Mouse (Mus musculus) forebrain, embryonic 12.5 days (tissue): ENCODE results near the gene Tex14. TPM values are rescaled to one million over a fixed set of nuclear protein-coding genes. Genes with fewer than 3 reads are reported as not detected.
"Not testable (repeated sequence)": the region's sequence is repeated elsewhere in the genome, so short reads cannot be mapped to it uniquely, and the experiment has no call there.

ENCODE experiments used
- ATAC-seq: fragments of 200-750 bp; cut with Nextera tagmentation; 2 replicates; pipeline ENCODE4 v1.8.0; 2017; ENCODE audit warnings: moderate TSS enrichment; ENCODE audit not compliant: low FRiP score
- H3K27ac ChIP-seq: fragments of 300-500 bp; sonication (generic); 2 replicates; pipeline ENCODE4 v1.5.1; 2016; ENCODE audit warnings: mild to moderate bottlenecking
- H3K27me3 ChIP-seq: fragments of 300-500 bp; sonication (generic); 2 replicates; pipeline ENCODE4 v1.6.1; 2016; ENCODE audit warnings: mild to moderate bottlenecking
- H3K36me3 ChIP-seq: fragments of 300-500 bp; sonication (generic); replicated peaks from 2 replicates; pipeline ENCODE4 v1.6.1; 2016; ENCODE audit warnings: mild to moderate bottlenecking
- H3K4me1 ChIP-seq: fragments of 300-500 bp; sonication (generic); 2 replicates; pipeline ENCODE4 v1.6.1; 2016
- H3K4me2 ChIP-seq: fragments of 300-500 bp; sonication (generic); 2 replicates; pipeline ENCODE4 v1.6.1; 2016; ENCODE audit warnings: mild to moderate bottlenecking, moderate library complexity
- H3K4me3 ChIP-seq: fragments of 300-500 bp; sonication (generic); replicated peaks from 2 replicates; pipeline ENCODE4 v1.5.1; 2016; ENCODE audit warnings: mild to moderate bottlenecking
- H3K9ac ChIP-seq: fragments of 300-500 bp; sonication (generic); 2 replicates; pipeline ENCODE4 v1.6.1; 2016; ENCODE audit warnings: mild to moderate bottlenecking
- H3K9me3 ChIP-seq: fragments of 300-500 bp; sonication (generic); 2 replicates; pipeline ENCODE4 v1.6.1; 2016
- WGBS: fragments of 180-500 bp; shearing (Covaris S2); methylation state at CpG from one replicate; pipeline ENCODE4 v1.1.7; 2016; 5-methylcytosine and 5-hydroxymethylcytosine counted together
- polyA plus RNA-seq: library from polyadenylated mRNA; unstranded; fragments of >200 nt; fragmentation: Nextera tagmentation; extraction: Ambion mirVana; gene quantifications from 2 replicates; pipeline ENCODE4 v1.2.1, GENCODE M21; 2016

Tex14 gene
- polyA plus RNA-seq, 1 experiment from 2014 or later, result 0.42 TPM

DNA sequence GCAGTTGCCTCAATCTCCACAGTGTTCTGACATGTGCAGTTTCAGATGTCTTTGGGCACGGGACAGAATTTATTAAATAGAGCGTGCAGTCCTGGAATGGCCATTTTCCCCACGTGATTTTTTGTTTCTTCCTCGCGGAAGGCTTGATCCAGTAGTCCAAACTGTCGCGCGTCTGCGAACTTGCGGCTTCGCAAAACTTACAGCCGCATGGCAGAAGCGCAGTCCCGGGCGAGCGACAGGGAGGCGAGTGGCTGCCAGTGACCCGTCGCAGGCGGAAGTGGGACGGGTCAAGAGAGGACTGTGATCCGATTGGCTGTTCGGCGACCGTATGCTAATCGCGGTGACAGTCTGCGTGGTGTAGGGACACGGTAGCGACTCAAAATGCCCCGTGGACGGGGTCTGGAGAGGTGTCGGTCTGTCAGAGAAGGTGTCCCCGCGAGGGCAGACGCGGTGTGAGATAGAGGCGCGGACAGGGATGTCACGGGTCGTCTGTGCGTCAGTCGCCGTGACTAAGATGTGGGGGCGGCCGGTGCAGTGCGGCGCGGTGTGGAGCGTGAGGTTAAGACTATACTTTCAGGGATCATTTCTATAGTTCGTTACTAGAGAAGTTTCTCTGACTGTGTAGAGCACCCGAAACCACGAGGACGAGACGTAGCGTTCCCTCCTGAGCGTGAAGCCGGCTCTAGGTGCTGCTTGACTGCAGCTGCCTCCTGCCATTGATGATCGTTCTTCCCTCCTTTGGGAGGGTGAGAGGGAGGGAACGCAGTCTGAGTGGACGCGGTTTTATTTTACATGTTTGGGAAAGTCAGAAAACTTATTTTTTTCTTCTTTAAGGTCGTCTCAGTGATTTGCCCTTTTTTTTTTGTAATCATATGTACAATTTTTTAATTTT, 66.2 kb downstream of the Tex14 start:
- Histone ChIP-seq H3K4me3 (peak overlapping the region; percentile 33), H3K4me2 (peak overlapping the region; percentile 53), H3K27me3 (peaks cover 13% of the 10 kb centered on the region)
- peak; percentile 99 for ATAC-seq
- H3K36me3 ChIP-seq, H3K9me3 ChIP-seq, H3K9ac ChIP-seq, H3K4me1 ChIP-seq, H3K27ac ChIP-seq: not testable (repeated sequence)
- WGBS, result under 1% methylated on average over 29 of the region's 63 CpGs

DNA sequence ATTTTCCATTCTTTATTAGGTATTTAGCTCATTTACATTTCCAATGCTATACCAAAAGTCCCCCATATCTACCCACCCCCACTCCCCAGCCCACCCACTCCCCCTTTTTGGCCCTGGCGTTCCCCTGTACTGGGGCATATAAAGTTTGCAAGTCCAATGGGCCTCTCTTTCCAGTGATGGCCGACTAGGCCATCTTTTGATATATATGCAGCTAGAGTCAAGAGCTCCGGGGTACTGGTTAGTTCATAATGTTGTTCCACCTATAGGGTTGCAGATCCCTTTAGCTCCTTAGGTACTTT, 66.8 kb downstream of the Tex14 start:
- H3K9me3 ChIP-seq, result not testable (repeated sequence)
- peak; percentile 33 for ATAC-seq
- WGBS, result 16% methylated on average over 2 of the region's 3 CpGs

DNA sequence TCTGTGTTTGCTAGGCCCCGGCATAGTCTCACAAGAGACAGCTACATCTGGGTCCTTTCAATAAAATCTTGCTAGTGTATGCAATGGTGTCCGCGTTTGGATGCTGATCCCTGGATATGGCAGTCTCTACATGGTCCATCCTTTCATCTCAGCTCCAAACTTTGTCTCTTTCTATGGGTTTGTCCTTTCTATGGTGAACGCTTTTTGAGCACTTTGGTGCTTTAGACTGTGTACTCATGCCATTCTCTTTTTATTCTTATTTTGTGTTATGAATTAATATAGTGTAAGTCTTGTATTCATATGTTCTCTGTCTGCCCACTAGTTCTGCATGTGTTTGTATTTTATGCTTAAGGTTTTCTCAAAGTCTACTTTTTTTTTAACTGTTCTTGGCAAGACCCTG, 67.2 kb downstream of the Tex14 start:
- H3K4me2 ChIP-seq, H3K9me3 ChIP-seq, H3K9ac ChIP-seq, H3K4me3 ChIP-seq, H3K4me1 ChIP-seq, H3K36me3 ChIP-seq, ATAC-seq: not testable (repeated sequence)
- H3K27ac ChIP-seq, result 0 out of 2 replicates have a peak overlapping the region, but pooled peaks have one; percentile 6
- 36% methylated on average over 4 of the region's 4 CpGs for WGBS
- peaks cover 13% of the 10 kb centered on the region for H3K27me3 ChIP-seq

More for the DNA sequence above, 66.8 kb downstream of the Tex14 start:
- peaks cover 13% of the 10 kb centered on the region for H3K27me3 ChIP-seq
- H3K4me3 ChIP-seq, H3K27ac ChIP-seq, H3K36me3 ChIP-seq, H3K9ac ChIP-seq, H3K4me1 ChIP-seq, H3K4me2 ChIP-seq: not testable (repeated sequence)

DNA sequence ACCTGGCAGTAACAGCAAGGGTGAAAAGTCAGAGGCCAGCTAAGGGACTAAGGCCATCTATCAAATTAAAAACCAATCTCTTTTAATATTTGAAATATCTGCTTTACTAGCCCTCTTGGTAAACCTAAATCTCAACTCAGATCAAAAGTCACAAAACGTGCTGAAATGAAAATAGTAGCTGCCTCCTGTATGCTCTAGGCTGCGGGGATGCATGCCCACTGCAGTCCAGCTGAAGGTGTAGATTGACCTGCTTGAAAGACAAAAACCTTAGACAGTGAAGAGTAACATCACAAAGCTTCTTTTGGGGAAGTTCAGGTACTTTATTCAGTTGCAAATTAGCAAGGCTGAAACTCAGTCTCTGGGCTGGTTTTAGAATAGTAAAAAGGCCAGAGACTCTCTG, 74.3 kb downstream of the Tex14 start:
- not testable (repeated sequence) for H3K36me3 ChIP-seq, ATAC-seq, H3K4me2 ChIP-seq, H3K4me3 ChIP-seq, H3K27ac ChIP-seq, H3K9ac ChIP-seq, H3K27me3 ChIP-seq, H3K9me3 ChIP-seq, H3K4me1 ChIP-seq
- WGBS, result 70% methylated on average over 2 of the region's 2 CpGs

DNA sequence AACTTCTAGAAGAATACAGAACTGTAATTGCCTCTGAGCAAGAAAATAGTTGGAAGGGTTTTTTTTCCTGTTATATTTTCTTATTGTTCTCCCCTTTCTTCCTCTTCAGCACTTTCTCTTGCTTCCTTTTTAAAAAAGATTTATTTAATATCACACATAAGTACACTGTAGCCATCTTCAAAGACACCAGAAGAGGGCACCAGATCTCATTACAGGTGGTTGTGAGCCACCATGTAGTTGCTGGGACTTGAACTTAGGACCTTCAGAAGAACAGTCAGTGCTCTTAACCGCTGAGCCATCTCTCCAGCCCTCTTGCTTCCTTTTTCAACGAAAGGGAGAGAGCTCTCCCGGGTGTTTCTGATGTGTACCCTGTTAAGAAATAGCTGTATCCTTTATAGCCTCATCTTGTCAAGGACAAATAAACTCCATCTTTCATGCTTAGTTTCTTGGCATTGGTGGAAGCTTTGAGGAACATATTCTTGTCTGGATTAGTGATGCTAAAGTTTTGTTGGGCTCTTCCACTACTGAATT, 79.0 kb downstream of the Tex14 start:
- 75% methylated on average over 3 of the region's 3 CpGs for WGBS
- H3K9ac ChIP-seq, result no peak overlapping the region
- ATAC-seq, result no peak
- no peak overlapping the region for H3K4me3 ChIP-seq
- no peak overlapping the region for H3K4me2 ChIP-seq
- H3K36me3 ChIP-seq, result no peaks in the 10 kb centered on the region
- no peaks in the 10 kb centered on the region for H3K27me3 ChIP-seq
- no peaks in the 10 kb centered on the region for H3K9me3 ChIP-seq
- no peaks in the 10 kb centered on the region for H3K4me1 ChIP-seq
- H3K27ac ChIP-seq, result no peak overlapping the region

DNA sequence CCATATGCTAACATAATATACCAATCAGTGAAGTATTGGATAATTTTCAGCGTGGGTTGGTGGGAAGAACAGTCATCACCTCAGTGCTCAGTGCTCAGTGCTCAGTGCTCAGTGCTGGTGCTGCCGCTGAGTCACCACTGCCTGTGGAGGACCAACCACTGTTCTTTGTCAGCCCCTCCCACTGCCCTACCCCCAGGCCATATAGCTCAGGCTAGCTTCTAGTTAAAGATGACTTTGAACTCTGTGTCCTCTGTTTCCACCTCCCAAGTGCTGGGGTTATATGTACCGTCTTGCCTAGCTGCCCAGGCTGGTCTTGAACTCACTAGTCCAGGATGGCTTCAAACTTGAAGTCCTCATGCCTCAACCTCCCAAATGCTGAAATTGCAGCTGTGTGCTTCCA, 84.1 kb downstream of the Tex14 start:
- Histone ChIP-seq H3K4me1 (no peaks in the 10 kb centered on the region), H3K27me3 (no peaks in the 10 kb centered on the region), H3K4me2 (no peak overlapping the region), H3K9me3 (no peaks in the 10 kb centered on the region), H3K9ac (no peak overlapping the region), H3K36me3 (no peaks in the 10 kb centered on the region), H3K27ac (no peak overlapping the region), H3K4me3 (no peak overlapping the region)
- WGBS, result 89% methylated on average over 3 of the region's 3 CpGs
- ATAC-seq, result no peak

DNA sequence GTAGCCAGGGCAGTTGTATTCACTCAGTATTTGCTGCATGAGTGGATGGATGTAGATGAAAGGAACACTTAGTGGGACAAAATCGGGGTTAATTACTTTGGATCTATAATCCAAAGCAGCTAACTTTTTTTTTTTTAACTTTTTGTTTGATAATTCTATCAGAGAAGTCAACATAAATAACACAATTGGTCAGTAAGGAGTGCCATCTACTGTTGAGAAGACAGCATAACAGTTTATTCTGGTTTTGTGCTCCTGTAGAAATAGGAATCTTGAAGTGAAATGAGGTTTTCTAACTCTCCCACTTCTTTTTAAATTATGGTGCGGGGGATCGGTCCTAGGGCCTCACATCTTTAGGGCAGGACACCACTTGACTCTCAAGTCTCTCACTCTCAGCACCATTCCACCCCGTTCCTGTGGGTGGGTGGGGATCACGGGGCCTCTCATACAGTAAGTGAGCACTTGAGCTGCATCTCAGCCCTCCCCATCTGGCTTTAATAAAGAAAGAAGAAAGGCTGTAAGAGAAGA, 99.9 kb downstream of the Tex14 start:
- Histone ChIP-seq H3K9me3 (no peaks in the 10 kb centered on the region), H3K27me3 (no peaks in the 10 kb centered on the region), H3K4me3 (no peak overlapping the region), H3K27ac (no peak overlapping the region), H3K4me1 (no peaks in the 10 kb centered on the region), H3K36me3 (no peaks in the 10 kb centered on the region), H3K9ac (no peak overlapping the region), H3K4me2 (no peak overlapping the region)
- no peak for ATAC-seq
- 64% methylated on average over 5 of the region's 5 CpGs for WGBS

DNA sequence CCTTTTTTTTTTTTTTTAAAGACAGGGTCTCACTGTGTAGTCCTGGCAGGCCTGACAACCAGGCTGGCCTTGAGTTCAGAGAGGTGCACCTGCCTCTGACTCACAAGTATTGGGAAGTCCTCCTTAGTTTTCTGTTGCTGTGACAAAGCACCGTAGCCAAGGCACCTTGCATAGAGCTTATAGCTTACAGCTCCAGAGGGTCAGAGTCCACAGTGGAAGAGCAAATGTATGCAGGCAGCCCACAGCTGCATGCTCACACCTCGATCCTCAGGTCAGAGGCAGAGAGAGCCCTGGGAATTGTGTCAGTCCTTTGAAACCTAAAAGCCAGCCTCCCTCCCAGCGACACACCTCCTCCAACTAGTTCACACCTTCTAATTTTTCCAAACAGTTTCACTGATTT, 101.6 kb downstream of the Tex14 start:
- no peak overlapping the region for H3K4me2 ChIP-seq
- no peak overlapping the region for H3K4me3 ChIP-seq
- H3K36me3 ChIP-seq, result no peaks in the 10 kb centered on the region
- H3K9ac ChIP-seq, result no peak overlapping the region
- ATAC-seq, result no peak
- H3K4me1 ChIP-seq, result no peaks in the 10 kb centered on the region
- H3K27me3 ChIP-seq, result no peaks in the 10 kb centered on the region
- H3K27ac ChIP-seq, result no peak overlapping the region
- WGBS, result 71% methylated on average over 3 of the region's 3 CpGs
- no peaks in the 10 kb centered on the region for H3K9me3 ChIP-seq

DNA sequence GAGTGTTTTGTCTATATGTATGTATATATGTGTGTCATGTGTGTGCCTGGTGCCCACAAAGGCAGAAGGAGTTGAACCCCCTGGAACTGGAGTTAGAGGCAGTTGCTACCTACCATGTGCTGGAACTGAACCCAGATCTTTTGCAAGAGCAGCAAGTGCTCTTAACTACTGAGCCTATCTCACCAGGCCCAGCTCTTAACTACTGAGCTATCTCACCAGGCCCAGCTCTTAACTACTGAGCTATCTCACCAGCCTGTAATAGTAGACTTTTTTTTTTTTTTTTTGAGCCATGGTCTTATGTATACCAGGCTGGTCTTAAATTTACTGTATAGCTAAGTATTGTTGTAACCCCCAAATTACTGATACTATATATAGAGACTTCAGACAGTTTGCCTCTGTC, 102.2 kb downstream of the Tex14 start:
- H3K4me3 ChIP-seq, result no peak overlapping the region
- H3K9ac ChIP-seq, result no peak overlapping the region
- H3K27me3 ChIP-seq, result no peaks in the 10 kb centered on the region
- H3K36me3 ChIP-seq, result no peaks in the 10 kb centered on the region
- no peak overlapping the region for H3K27ac ChIP-seq
- H3K4me2 ChIP-seq, result no peak overlapping the region
- H3K9me3 ChIP-seq, result no peaks in the 10 kb centered on the region
- H3K4me1 ChIP-seq, result no peaks in the 10 kb centered on the region
- no peak for ATAC-seq

DNA sequence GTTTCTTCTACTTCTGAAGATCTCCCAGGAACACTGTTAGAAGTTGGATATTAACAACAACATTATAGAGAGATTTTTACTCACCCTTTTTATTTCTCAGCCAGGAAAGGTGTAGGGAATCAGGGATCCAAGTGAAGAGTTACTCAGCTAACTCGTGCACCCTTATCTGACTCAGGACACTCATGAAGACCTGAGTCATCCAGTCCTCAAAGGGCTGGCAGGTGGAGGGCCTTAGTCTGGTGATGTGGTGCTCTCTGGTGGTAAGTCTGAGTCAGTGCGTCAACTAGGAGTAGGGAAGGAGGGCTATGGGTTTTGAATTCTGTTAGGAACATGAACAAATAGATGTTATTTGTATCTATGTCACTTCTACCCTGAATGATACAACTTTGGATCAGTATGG, 114.4 kb downstream of the Tex14 start:
- no peaks in the 10 kb centered on the region for H3K27me3 ChIP-seq
- no peaks in the 10 kb centered on the region for H3K36me3 ChIP-seq
- WGBS, result 5% methylated on average over 2 of the region's 2 CpGs
- no peak for ATAC-seq
- H3K4me2 ChIP-seq, result no peak overlapping the region
- peaks cover 9% of the 10 kb centered on the region for H3K4me1 ChIP-seq
- no peak overlapping the region for H3K9ac ChIP-seq
- no peaks in the 10 kb centered on the region for H3K9me3 ChIP-seq
- no peak overlapping the region for H3K4me3 ChIP-seq
- no peak overlapping the region for H3K27ac ChIP-seq

DNA sequence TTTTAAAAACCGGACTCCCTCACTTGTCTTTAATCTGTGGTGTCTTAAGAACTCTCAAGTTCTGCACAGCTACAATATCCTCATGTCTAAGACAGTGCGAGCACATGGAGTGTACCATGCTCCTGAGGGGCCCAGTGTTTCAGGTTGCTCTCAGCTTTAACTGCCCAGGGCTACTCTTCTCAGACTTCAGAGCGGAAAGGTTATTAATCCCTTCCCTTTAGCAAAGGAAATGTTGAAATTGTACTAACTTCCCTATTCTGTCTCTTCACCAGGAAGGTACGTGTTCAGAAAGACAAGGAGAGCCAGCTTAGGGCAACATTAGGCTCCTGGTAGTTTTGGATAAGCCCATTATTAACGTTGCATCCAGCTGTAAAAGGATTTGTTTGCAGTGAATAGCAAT, 118.6 kb downstream of the Tex14 start:
- Histone ChIP-seq H3K4me3 (no peak overlapping the region), H3K27me3 (no peaks in the 10 kb centered on the region), H3K9me3 (no peaks in the 10 kb centered on the region), H3K4me2 (no peak overlapping the region), H3K4me1 (peaks cover 15% of the 10 kb centered on the region), H3K36me3 (no peaks in the 10 kb centered on the region), H3K9ac (no peak overlapping the region), H3K27ac (no peak overlapping the region)
- WGBS, result 49% methylated on average over 5 of the region's 5 CpGs
- ATAC-seq, result no peak

DNA sequence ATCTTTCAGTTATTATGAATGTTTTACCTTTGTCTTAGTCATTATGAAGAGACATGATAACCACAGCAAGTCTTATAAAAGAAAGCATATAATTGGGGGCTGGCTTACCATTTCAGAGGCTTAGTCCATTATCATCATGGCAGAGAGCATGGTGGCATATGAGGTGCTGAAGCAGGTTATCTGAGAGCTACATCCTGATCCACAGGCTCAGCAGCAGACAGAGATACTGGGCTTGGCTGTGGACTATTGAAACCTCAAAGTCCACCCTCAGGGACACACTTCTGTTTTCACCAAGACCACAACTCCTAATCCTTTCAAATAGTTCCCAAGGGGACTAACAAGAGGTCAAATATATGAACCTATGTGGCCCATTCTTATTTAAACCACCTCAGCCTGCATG, 119.1 kb downstream of the Tex14 start:
- Histone ChIP-seq H3K4me3 (no peak overlapping the region), H3K9me3 (no peaks in the 10 kb centered on the region), H3K4me2 (no peak overlapping the region), H3K27me3 (no peaks in the 10 kb centered on the region), H3K36me3 (no peaks in the 10 kb centered on the region), H3K4me1 (peaks cover 15% of the 10 kb centered on the region), H3K27ac (no peak overlapping the region), H3K9ac (no peak overlapping the region)
- no peak for ATAC-seq

DNA sequence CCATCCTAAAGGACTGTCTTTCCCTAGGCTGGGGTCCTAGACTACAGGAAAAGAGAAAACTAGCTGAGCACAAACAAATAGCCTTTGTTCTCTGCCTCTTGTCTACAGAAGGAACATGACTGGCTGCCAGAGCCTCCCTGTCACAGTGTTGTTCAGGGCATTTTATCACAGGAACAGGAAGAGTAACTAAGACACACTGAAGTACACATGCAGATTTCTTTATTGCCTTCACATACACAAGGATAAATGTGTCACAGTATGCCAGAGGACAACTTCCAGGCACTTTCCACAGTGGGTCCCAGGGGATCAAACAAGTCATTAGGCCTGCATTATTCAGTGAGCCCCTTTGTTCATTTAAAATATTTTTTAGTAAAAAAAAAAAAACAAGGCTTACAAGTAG, 119.9 kb downstream of the Tex14 start:
- Histone ChIP-seq H3K4me3 (no peak overlapping the region), H3K4me2 (no peak overlapping the region), H3K27ac (no peak overlapping the region), H3K27me3 (no peaks in the 10 kb centered on the region), H3K36me3 (no peaks in the 10 kb centered on the region), H3K9ac (no peak overlapping the region), H3K9me3 (no peaks in the 10 kb centered on the region), H3K4me1 (peaks cover 15% of the 10 kb centered on the region)
- no peak for ATAC-seq
